Mouse (Mus musculus) bone marrow, adult 2 months (tissue): ENCODE data around the gene Scn3a. TPM values are rescaled to one million over a fixed set of nuclear protein-coding genes. Genes with fewer than 3 reads are reported as not detected.

Experiments used
- H3K27ac ChIP-seq: fragments of 200-500 bp; 2 replicates; pipeline ENCODE4 v1.5.1; 2012; ENCODE audit warnings: low read depth, mild to moderate bottlenecking, control low read depth, inconsistent platforms, low read length; ENCODE audit not compliant: control insufficient read depth, poor library complexity, insufficient read depth
- H3K4me1 ChIP-seq: fragments of 200-500 bp; 2 replicates; pipeline ENCODE4 v1.6.1; 2011; ENCODE audit warnings: low read length; ENCODE audit not compliant: control insufficient read depth, insufficient read depth
- H3K4me3 ChIP-seq: fragments of 200-500 bp; replicated peaks from 2 replicates; pipeline ENCODE3; 2011; ENCODE audit warnings: mild to moderate bottlenecking, low read depth, low read length, control low read depth; ENCODE audit not compliant: control insufficient read depth
- CTCF ChIP-seq: fragments of 200-500 bp; IDR thresholded peaks from 2 replicates; pipeline ENCODE4 v1.5.1; 2011; ENCODE audit warnings: low read length, control low read depth; ENCODE audit not compliant: control insufficient read depth, insufficient read depth
- POLR2A ChIP-seq: fragments of 200-500 bp; IDR thresholded peaks from 2 replicates; pipeline ENCODE4 v1.6.1; 2011; ENCODE audit warnings: low read depth, mild to moderate bottlenecking, control low read depth, low read length, borderline replicate concordance; ENCODE audit not compliant: control insufficient read depth
- WGBS: fragments of 180-500 bp; shearing (Covaris S2); methylation state at CpG from one replicate; pipeline ENCODE4 v1.1.7; 2018; 5-methylcytosine and 5-hydroxymethylcytosine counted together
- polyA plus RNA-seq: library from polyadenylated mRNA; stranded (reverse); fragments of >200 nt; gene quantifications from 2 replicates; pipeline ENCODE4 v1.2.4, GENCODE M21; 2011; ENCODE audit warnings: low replicate concordance; ENCODE audit not compliant: missing spikeins, insufficient read depth, insufficient read length

Gene Scn3a
- polyA plus RNA-seq, 1 experiment: not detected

DNA sequence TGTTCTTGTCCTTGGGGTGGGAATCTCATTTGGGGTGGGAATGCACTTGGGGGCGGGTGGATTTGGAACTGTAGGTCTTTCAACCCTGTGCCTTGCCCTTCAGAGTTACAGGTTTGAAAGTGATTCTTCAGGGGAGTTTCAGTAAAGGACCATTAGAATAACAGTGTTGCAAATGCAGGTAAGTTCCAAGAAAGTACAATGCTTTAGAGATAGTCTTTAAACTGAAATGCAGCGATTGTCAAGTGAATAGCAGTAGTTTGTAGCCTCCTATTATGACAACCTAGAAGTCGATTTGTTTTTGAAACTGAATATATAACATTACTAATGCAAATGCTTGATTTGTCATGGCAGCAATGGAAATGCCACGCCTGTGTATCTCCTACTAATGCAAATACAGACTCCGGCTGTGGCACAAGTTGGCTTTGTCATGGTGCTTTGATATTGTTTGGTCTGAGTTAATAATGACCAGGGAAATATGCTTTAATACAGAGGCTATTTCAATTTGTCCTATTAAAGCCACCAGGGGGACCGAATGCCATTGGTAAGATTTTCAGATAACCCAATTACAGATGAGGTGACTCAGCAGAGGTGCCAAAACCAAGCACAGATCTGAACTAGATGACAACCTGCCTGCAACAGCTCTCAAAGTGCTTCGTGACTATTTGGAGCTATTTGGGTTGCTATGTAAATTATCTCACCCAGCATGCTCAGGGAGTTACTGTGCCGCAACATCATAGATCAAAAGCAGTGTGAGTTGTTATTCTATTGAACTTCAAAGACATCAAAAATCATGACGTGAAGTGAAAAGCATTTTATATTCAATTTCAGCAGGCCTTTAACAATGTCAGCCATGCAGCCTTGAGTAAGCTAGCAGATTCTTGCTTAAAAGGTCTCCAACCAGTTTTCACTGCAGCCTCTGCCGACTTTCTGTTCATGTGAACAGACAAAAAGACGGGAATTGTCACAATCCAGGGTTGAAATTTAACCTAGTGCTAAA, 145.9 kb downstream of the Scn3a start:
- TF ChIP-seq CTCF: no peak
- no peak for TF ChIP-seq POLR2A
- Histone ChIP-seq H3K4me3 (no peak overlapping the region), H3K4me1 (no peaks in the 10 kb centered on the region), H3K27ac (no peak overlapping the region)
- 71% methylated on average over 11 of the region's 11 CpGs for WGBS

- Histone ChIP-seq H3K4me3 (no peak overlapping the region), H3K27ac (no peak overlapping the region), H3K4me1 (no peaks in the 10 kb centered on the region; the same call in 1 of the 2 replicates)
- WGBS: 79% methylated on average over 1 of the region's 1 CpGs
- TF ChIP-seq CTCF (no peak), POLR2A (no peak)
Observed at GRCm38 (mm10) chr2:65418608-65419007, 148.8 kb downstream of the Scn3a start.

DNA sequence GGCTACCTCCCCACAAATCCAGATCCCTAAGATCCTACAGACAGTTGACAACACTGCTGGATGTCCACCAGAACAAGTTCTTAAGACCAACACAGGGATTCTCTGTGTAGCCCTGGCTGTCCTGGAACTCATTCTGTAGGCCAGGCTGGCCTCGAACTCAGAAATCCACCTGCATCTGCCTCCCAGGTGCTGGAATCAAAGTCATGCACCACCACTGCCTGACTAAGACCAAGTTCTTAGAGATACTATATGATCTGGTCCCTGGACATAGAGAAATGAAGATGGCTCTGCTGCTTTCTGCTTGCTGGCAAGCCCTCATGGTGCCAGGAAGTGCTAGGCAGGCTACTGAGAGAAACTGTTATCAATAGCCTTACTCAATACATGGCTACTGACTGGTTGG, 150.9 kb downstream of the Scn3a start:
- 94% methylated on average over 1 of the region's 1 CpGs for WGBS
- TF ChIP-seq POLR2A (no peak), CTCF (no peak)
- Histone ChIP-seq H3K27ac (no peak overlapping the region), H3K4me3 (no peak overlapping the region), H3K4me1 (no peaks in the 10 kb centered on the region; the same call in 1 of the 2 replicates)

DNA sequence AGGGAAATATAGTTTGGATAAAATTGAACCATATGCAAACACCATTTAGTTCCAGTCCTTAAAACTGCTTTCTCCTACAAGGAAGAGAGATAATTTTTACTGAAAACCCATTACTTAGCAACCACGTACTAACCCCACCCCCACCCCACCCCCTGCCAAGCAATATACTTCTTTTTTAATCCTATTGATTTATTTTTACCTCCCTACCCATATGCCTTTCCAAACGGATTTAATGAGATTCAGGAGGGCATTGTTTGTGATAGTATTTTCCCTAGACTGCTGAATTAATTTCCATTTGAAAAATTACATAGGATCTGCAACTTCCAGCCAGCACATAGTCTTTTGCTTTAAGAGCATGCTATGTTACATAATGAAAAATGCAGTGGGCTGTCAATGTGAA, 152.1 kb downstream of the Scn3a start:
- Histone ChIP-seq H3K4me1 (no peaks in the 10 kb centered on the region; the same call in 1 of the 2 replicates), H3K27ac (no peak overlapping the region), H3K4me3 (no peak overlapping the region)
- WGBS: 27% methylated on average over 2 of the region's 2 CpGs
- no peak for TF ChIP-seq CTCF
- TF ChIP-seq POLR2A: no peak

DNA sequence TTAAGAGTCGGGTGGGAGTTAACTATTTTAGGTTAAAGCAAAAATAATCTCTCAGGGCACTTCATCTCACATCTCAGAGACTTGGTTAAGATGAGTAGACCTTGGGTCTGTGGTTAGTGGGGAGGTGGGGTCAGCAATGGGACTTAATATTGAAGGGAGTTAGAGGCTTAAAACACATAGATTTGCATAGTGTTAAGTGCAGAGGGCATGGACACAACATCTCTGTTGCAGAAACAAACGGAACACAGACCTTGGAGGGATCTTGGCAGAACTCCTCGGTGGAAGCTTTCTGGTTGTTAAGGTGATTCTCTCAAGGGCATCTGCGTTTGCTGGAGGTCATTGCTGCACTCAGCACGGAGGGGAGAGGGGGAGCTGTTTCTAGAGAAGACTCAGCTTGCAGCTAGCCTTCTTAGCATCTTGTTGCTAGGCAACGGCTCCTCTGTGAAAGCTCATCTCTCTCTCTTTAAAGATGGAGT, 152.6 kb downstream of the Scn3a start:
- TF ChIP-seq POLR2A: no peak
- no peak for TF ChIP-seq CTCF
- no peak overlapping the region for H3K4me3 ChIP-seq
- H3K27ac ChIP-seq: no peak overlapping the region
- H3K4me1 ChIP-seq: no peaks in the 10 kb centered on the region; the same call in 1 of the 2 replicates
- 14% methylated on average over 6 of the region's 6 CpGs for whole genome bisulfite sequencing

- no peaks in the 10 kb centered on the region; the same call in 1 of the 2 replicates for H3K4me1 ChIP-seq
- 1% methylated on average over 7 of the region's 7 CpGs for WGBS
- H3K4me3 ChIP-seq: no peak overlapping the region
- no peak for TF ChIP-seq CTCF
- TF ChIP-seq POLR2A: no peak
- no peak overlapping the region for H3K27ac ChIP-seq
Observed at GRCm38 (mm10) chr2:65414237-65414636, 153.2 kb downstream of the Scn3a start.

DNA sequence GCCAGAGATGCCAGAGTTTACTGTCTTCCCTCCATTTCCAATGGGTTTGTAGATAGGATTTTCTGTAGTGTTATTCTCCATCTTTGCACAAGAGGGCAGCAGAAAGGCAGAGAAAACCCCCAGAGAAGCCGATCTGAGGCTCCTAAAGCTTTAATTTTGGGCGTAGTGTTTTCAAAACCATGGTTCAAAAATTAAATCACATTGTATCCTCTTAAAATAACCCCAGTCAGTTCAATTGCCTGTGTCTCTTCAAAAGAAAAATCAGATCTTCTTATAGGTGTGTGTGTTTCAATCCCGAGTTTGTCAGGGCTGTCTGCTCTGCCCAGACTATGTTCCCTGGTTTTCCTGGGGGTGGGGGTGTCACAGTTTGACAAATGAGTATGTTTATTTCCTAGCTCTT, 153.7 kb downstream of the Scn3a start:
- Histone ChIP-seq H3K4me1 (no peaks in the 10 kb centered on the region; the same call in 1 of the 2 replicates), H3K4me3 (no peak overlapping the region), H3K27ac (no peak overlapping the region)
- under 1% methylated on average over 3 of the region's 3 CpGs for WGBS
- TF ChIP-seq CTCF (no peak), POLR2A (no peak)

Other genes with a start within 250 kb of the Scn3a start
- gene Slc38a11, start 203.6 kb downstream of the Scn3a start, polyA plus RNA-seq: not detected in 2 replicates
- gene Scn2a, start 53.1 kb upstream of the Scn3a start, polyA plus RNA-seq: not detected in 2 replicates